Mouse (Mus musculus) ES-Bruce4 (cell line): ENCODE measurements around the gene Slc25a22. TPM values are rescaled to one million over a fixed set of nuclear protein-coding genes. Genes with fewer than 3 reads are reported as not detected.

Source experiments
- H3K27ac ChIP-seq: 2 replicates; pipeline ENCODE4 v1.5.1; 2012; ENCODE audit warnings: low read length, inconsistent platforms; ENCODE audit not compliant: insufficient read depth
- H3K27me3 ChIP-seq: 2 replicates; pipeline ENCODE4 v1.6.1; 2012; ENCODE audit warnings: mild to moderate bottlenecking, low read length, inconsistent platforms; ENCODE audit not compliant: control insufficient read depth, poor library complexity, insufficient read depth, severe bottlenecking
- H3K36me3 ChIP-seq: 2 replicates; pipeline ENCODE4 v1.6.1; 2012; ENCODE audit warnings: inconsistent platforms, mild to moderate bottlenecking, low read length, moderate library complexity; ENCODE audit not compliant: control insufficient read depth, poor library complexity, insufficient read depth, severe bottlenecking
- H3K4me1 ChIP-seq: one replicate; pipeline ENCODE4 v1.8.1; 2011; ENCODE audit warnings: low read length; ENCODE audit not compliant: control insufficient read depth, insufficient read depth
- H3K4me3 ChIP-seq: 2 replicates; pipeline ENCODE4 v1.5.1; 2011; ENCODE audit warnings: low read depth, mild to moderate bottlenecking, low read length
- H3K9ac ChIP-seq: 2 replicates; pipeline ENCODE4 v1.6.1; 2012; ENCODE audit warnings: low read depth, mild to moderate bottlenecking, inconsistent platforms; ENCODE audit not compliant: poor library complexity, severe bottlenecking
- H3K9me3 ChIP-seq: replicated peaks from 2 replicates; pipeline ENCODE4 v1.6.1; 2012; ENCODE audit warnings: mild to moderate bottlenecking, low read length, inconsistent platforms; ENCODE audit not compliant: control insufficient read depth, poor library complexity, insufficient read depth, severe bottlenecking
- CTCF ChIP-seq: IDR thresholded peaks from one replicate; pipeline ENCODE4 v1.8.1; 2011; ENCODE audit warnings: low read depth, low read length
- EP300 ChIP-seq: IDR thresholded peaks from 2 replicates; pipeline ENCODE4 v1.6.1; 2011; ENCODE audit warnings: low read depth, low read length; ENCODE audit not compliant: insufficient read depth
- POLR2A ChIP-seq: IDR thresholded peaks from one replicate; pipeline ENCODE4 v1.8.1; 2011; ENCODE audit warnings: low read length; ENCODE audit not compliant: insufficient read depth
- polyA plus RNA-seq: library from polyadenylated mRNA; stranded (reverse); fragments of >200 nt; gene quantifications from 2 replicates; pipeline ENCODE4 v1.2.4, GENCODE M21; 2011; ENCODE audit warnings: low read depth; ENCODE audit not compliant: missing spikeins, insufficient read depth, insufficient read length

Gene Slc25a22
- polyA plus RNA-seq, 1 experiment = 16.3 TPM

- Histone ChIP-seq H3K4me3 (peak within 1 kb of the TSS; percentile 98), H3K9ac (peak within 1 kb of the TSS; percentile 92), H3K4me1 (no peaks in the 10 kb centered on the region), H3K9me3 (no peaks in the 10 kb centered on the region), H3K36me3 (peaks cover 22% of the 10 kb centered on the region), H3K27ac (no peak within 1 kb of the TSS), H3K27me3 (no peaks in the 10 kb centered on the region)
- TF ChIP-seq POLR2A = peak; percentile 40
- no peak for TF ChIP-seq CTCF
- TF ChIP-seq EP300 = 0 out of 2 replicates have a peak, but pooled peaks have one; percentile 12
Observed at GRCm38 (mm10) chr7:141475011-141475804, 37.5 kb upstream of the Slc25a22 start, which contains the start of the genes Polr2l and Tspan4. Gene Polr2l, minus strand, starts transcription at chr7:141475132. Gene Tspan4, plus strand, starts transcription at chr7:141475240.

DNA sequence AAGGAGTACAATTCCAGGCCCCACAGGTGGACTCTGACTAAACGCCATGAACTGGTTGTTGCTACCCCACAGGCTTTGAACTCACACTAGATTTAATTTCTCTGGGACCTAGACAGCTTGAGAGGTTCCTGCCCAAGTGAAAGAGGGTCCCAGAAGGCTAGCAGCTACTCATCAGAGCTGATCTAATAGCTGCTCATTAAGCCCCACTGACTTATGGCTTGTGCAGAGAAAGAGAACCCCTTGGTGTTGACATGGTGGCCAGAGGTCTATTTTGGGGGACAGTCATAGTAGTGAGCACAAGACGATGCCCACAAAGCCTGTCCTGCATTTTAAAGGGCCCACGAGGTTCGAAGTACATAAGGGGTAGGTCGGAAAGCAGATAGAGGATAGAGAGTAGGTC is 36.5 kb upstream of the Slc25a22 start:
- TF ChIP-seq EP300 (no peak), CTCF (no peak), POLR2A (no peak)
- Histone ChIP-seq H3K9me3 (no peaks in the 10 kb centered on the region), H3K27me3 (no peaks in the 10 kb centered on the region), H3K9ac (peak overlapping the region; percentile 92), H3K4me1 (no peaks in the 10 kb centered on the region), H3K27ac (no peak overlapping the region), H3K4me3 (peak overlapping the region; percentile 98), H3K36me3 (peaks cover 22% of the 10 kb centered on the region)

- H3K9ac ChIP-seq = no peak overlapping the region
- no peaks in the 10 kb centered on the region for H3K27me3 ChIP-seq
- H3K4me3 ChIP-seq = no peak overlapping the region
- peaks cover 22% of the 10 kb centered on the region for H3K36me3 ChIP-seq
- H3K4me1 ChIP-seq = no peaks in the 10 kb centered on the region
- no peak for TF ChIP-seq EP300
- H3K9me3 ChIP-seq = no peaks in the 10 kb centered on the region
- no peak overlapping the region for H3K27ac ChIP-seq
Observed at GRCm38 (mm10) chr7:141472763-141473162, 35.1 kb upstream of the Slc25a22 start.

- Histone ChIP-seq H3K9ac (no peak overlapping the region), H3K27ac (no peak overlapping the region), H3K9me3 (no peaks in the 10 kb centered on the region), H3K36me3 (peaks cover 22% of the 10 kb centered on the region), H3K27me3 (no peaks in the 10 kb centered on the region), H3K4me1 (no peaks in the 10 kb centered on the region), H3K4me3 (no peak overlapping the region)
- TF ChIP-seq POLR2A (no peak), CTCF (no peak), EP300 (no peak)
Observed at GRCm38 (mm10) chr7:141472226-141472625, 34.5 kb upstream of the Slc25a22 start.

- Histone ChIP-seq H3K36me3 (peaks cover 22% of the 10 kb centered on the region), H3K27me3 (no peaks in the 10 kb centered on the region), H3K9ac (no peak overlapping the region), H3K4me3 (no peak overlapping the region), H3K27ac (no peak overlapping the region), H3K4me1 (peaks cover 3% of the 10 kb centered on the region), H3K9me3 (no peaks in the 10 kb centered on the region)
- no peak for TF ChIP-seq POLR2A
- TF ChIP-seq CTCF = no peak
Observed at GRCm38 (mm10) chr7:141471236-141471635, 33.5 kb upstream of the Slc25a22 start.

DNA sequence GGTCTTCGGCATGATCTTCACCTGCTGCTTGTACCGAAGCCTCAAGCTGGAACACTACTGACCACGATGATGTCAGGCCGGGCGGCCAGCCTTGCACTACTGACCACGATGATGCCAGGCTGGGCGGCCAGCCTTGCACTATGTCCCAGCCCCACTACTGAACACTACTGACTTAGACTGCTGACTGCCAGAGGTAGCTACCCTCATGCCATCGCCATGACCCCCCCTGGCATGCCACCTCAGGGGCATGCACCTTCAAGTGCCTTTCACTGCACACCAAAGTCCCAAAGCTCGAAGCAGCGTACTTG is 32.9 kb upstream of the Slc25a22 start:
- no peak overlapping the region for H3K4me3 ChIP-seq

More for the DNA sequence above, 32.9 kb upstream of the Slc25a22 start:
- Histone ChIP-seq H3K36me3 (peaks cover 22% of the 10 kb centered on the region), H3K4me1 (peaks cover 3% of the 10 kb centered on the region), H3K27ac (no peak overlapping the region), H3K9me3 (no peaks in the 10 kb centered on the region), H3K9ac (no peak overlapping the region), H3K27me3 (no peaks in the 10 kb centered on the region)
- TF ChIP-seq POLR2A = no peak
- TF ChIP-seq EP300 = no peak
- TF ChIP-seq CTCF = no peak
